Mouse (Mus musculus) bone marrow, adult 2 months (tissue): ENCODE data around the gene Anxa9.

Experiments
- CTCF ChIP-seq: fragments of 200-500 bp; IDR thresholded peaks from 2 replicates; pipeline ENCODE4 v1.5.1; 2011; ENCODE audit warnings: low read length, control low read depth; ENCODE audit not compliant: control insufficient read depth, insufficient read depth
- POLR2A ChIP-seq: fragments of 200-500 bp; IDR thresholded peaks from 2 replicates; pipeline ENCODE4 v1.6.1; 2011; ENCODE audit warnings: low read depth, mild to moderate bottlenecking, control low read depth, low read length, borderline replicate concordance; ENCODE audit not compliant: control insufficient read depth

GRCm38 (mm10) chr3:95307100-95307499 lies at the start of gene Anxa9:
- TF ChIP-seq CTCF (no peak), POLR2A (no peak)
